Mouse (Mus musculus) Muller cell, postnatal 12 days (primary cell): ENCODE results near the gene Glt1d1.
"Not testable (repeated sequence)": the region's sequence is repeated elsewhere in the genome, so short reads cannot be mapped to it uniquely, and the experiment has no call there.

Experiments
- DNase-seq: peaks from one replicate; pipeline ENCODE4 v3.0.0-alpha.2; 2015; ENCODE audit errors: inconsistent ontology term

The Glt1d1 gene

GRCm38 (mm10) chr5:127698525-127698924, 66.5 kb downstream of the Glt1d1 start:
- no peak for DNase-seq

GRCm38 (mm10) chr5:127699679-127700078, 67.6 kb downstream of the Glt1d1 start:
- no peak for DNase-seq

- DNase-seq, result no peak
Measured at GRCm38 (mm10) chr5:127700156-127700555, 68.1 kb downstream of the Glt1d1 start.

- peak; percentile 82 for DNase-seq
Measured at GRCm38 (mm10) chr5:127703609-127704180, 71.6 kb downstream of the Glt1d1 start.

GRCm38 (mm10) chr5:127705225-127705624, 73.2 kb downstream of the Glt1d1 start:
- no peak for DNase-seq

GRCm38 (mm10) chr5:127705976-127706375, 73.9 kb downstream of the Glt1d1 start:
- DNase-seq, result no peak

GRCm38 (mm10) chr5:127708143-127708542, 76.1 kb downstream of the Glt1d1 start:
- DNase-seq, result no peak

- DNase-seq, result no peak
Measured at GRCm38 (mm10) chr5:127714783-127715704, 83.0 kb downstream of the Glt1d1 start.

- DNase-seq, result peak; percentile 56
Measured at GRCm38 (mm10) chr5:127720591-127721379, 88.7 kb downstream of the Glt1d1 start.

- not testable (repeated sequence) for DNase-seq
Measured at GRCm38 (mm10) chr5:127722171-127722570, 90.1 kb downstream of the Glt1d1 start.

- DNase-seq, result no peak
Measured at GRCm38 (mm10) chr5:127730351-127730750, 98.3 kb downstream of the Glt1d1 start.

GRCm38 (mm10) chr5:127741331-127741730, 109.3 kb downstream of the Glt1d1 start:
- DNase-seq, result no peak

GRCm38 (mm10) chr5:127749540-127749939, 117.5 kb downstream of the Glt1d1 start:
- not testable (repeated sequence) for DNase-seq

GRCm38 (mm10) chr5:127751262-127751975, 119.4 kb downstream of the Glt1d1 start:
- DNase-seq, result peak; percentile 25

GRCm38 (mm10) chr5:127755594-127755993, 123.5 kb downstream of the Glt1d1 start:
- DNase-seq, result peak; percentile 10

- no peak for DNase-seq
Measured at GRCm38 (mm10) chr5:127756011-127756410, 123.9 kb downstream of the Glt1d1 start.

GRCm38 (mm10) chr5:127756671-127757423, 124.8 kb downstream of the Glt1d1 start:
- no peak for DNase-seq

GRCm38 (mm10) chr5:127758576-127758975, 126.5 kb downstream of the Glt1d1 start:
- no peak for DNase-seq
